Comparison of ENCODE assay signal across 1 mouse cellular context in the genomic region with DNA sequence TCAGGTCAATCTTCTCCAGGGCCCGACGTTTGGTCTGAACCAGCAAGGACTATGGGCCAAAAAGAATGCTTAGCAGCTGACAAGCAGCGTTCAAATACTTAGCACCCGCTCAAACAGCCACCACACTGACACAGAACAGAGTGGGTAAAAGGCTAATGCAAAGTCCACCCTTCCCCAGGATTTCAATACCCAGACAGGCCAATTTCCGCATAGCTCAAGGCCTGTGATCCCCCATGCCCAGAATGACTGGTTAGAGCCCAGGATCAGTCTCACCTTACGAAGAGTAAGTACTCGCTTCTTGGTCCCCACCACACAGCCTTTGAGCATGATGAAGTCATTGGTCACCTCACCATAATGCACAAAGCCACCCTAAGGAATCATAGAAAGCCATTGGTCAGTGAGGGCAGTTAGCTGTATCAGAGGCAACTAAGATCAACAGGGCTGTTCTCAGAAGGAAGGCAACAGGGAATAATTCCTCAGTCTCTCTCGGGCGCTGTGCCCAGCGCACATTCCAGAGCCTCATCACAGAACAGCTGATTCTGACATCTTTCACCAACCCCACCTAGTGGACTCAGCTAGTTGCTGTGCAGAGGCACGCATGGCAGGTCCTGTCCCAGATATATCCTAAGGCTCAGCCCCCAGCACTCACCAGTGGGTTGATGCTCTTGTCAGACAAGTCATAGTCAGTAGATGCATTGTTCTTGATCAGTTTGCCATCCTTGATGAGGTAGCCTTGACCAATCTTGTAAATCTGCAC.
TF ChIP-seq lines count a peak whose summit lies in the region.

No protein-coding gene starts in this region.

TF ChIP-seq in CH12.LX, 34 proteins besides CTCF, POLR2A, EP300 and RAD21 (continued from another document):
- 0 out of 2 replicates have a peak, but pooled peaks have one; percentile 43 for TF ChIP-seq RCOR1 (conservative IDR thresholded peaks at IDR 0.05; ENCODE audit: low read depth, low read length)
- TF ChIP-seq MEF2A (IDR thresholded peaks at IDR 0.05; ENCODE audit: borderline replicate concordance, low read depth, low read length): no peak
- no peak for TF ChIP-seq NRF1 (IDR thresholded peaks at IDR 0.05; ENCODE audit: low read depth, low read length)
- TF ChIP-seq ZC3H11A (IDR thresholded peaks at IDR 0.05; ENCODE audit: low read depth, low read length): no peak
- no peak for TF ChIP-seq ZNF384 (IDR thresholded peaks at IDR 0.05; ENCODE audit: low read depth, low read length)
- no peak for TF ChIP-seq TCF12 (IDR thresholded peaks at IDR 0.05; ENCODE audit: low read depth, low read length)
TF ChIP-seq in CH12.LX: peak in this region for 4.
